Mouse (Mus musculus) spleen, adult 2 months (tissue): ENCODE data around the gene Rnasek. TPM values are rescaled to one million over a fixed set of nuclear protein-coding genes. Genes with fewer than 3 reads are reported as not detected.

Experiments
- DNase-seq, 2 experiments: peaks; one replicate each; pipeline versions ENCODE4 v3.0.0 to v3.0.0-alpha.2; 2012 to 2021; ENCODE audit warnings: low spot score in 2 of 2, low read depth in 1 of 2
- H3K27ac ChIP-seq: fragments of 200-500 bp; 2 replicates; pipeline ENCODE4 v1.5.1; 2012; ENCODE audit warnings: low read length, inconsistent platforms; ENCODE audit not compliant: insufficient read depth
- H3K27me3 ChIP-seq: fragments of 200-500 bp; 2 replicates; pipeline ENCODE4 v1.6.1; 2012; ENCODE audit warnings: mild to moderate bottlenecking, moderate library complexity, low read length, inconsistent platforms; ENCODE audit not compliant: control insufficient read depth, insufficient read depth
- H3K36me3 ChIP-seq: fragments of 200-500 bp; 2 replicates; pipeline ENCODE4 v1.6.1; 2012; ENCODE audit warnings: mild to moderate bottlenecking, low read length, inconsistent platforms; ENCODE audit not compliant: control insufficient read depth, insufficient read depth
- H3K4me1 ChIP-seq: fragments of 200-500 bp; 2 replicates; pipeline ENCODE4 v1.6.1; 2011; ENCODE audit warnings: inconsistent platforms; ENCODE audit not compliant: control insufficient read depth, insufficient read depth, insufficient read length
- H3K4me3 ChIP-seq: fragments of 200-500 bp; 2 replicates; pipeline ENCODE4 v1.5.1; 2011; ENCODE audit warnings: mild to moderate bottlenecking, inconsistent platforms; ENCODE audit not compliant: insufficient read depth, insufficient read length; ENCODE audit errors: extremely low read depth
- CTCF ChIP-seq: fragments of 200-500 bp; IDR thresholded peaks from 2 replicates; pipeline ENCODE4 v1.5.1; 2011; ENCODE audit warnings: mild to moderate bottlenecking, inconsistent platforms; ENCODE audit not compliant: insufficient read depth, insufficient read length, insufficient replicate concordance; ENCODE audit errors: extremely low read depth
- POLR2A ChIP-seq: fragments of 200-500 bp; IDR thresholded peaks from 2 replicates; pipeline ENCODE4 v1.6.1; 2011; ENCODE audit warnings: low read depth, low read length, inconsistent platforms
- WGBS: fragments of 180-500 bp; shearing (Covaris S2); methylation state at CpG from one replicate; pipeline ENCODE4 v1.1.7; 2018; 5-methylcytosine and 5-hydroxymethylcytosine counted together
- polyA plus RNA-seq: library from polyadenylated mRNA; depleted of rRNA; stranded (reverse); fragments of >200 nt; gene quantifications from 2 replicates; pipeline ENCODE4 v1.2.3, GENCODE M21; 2012

Rnasek gene
- polyA plus RNA-seq, 1 experiment, result 83.7 TPM

DNA sequence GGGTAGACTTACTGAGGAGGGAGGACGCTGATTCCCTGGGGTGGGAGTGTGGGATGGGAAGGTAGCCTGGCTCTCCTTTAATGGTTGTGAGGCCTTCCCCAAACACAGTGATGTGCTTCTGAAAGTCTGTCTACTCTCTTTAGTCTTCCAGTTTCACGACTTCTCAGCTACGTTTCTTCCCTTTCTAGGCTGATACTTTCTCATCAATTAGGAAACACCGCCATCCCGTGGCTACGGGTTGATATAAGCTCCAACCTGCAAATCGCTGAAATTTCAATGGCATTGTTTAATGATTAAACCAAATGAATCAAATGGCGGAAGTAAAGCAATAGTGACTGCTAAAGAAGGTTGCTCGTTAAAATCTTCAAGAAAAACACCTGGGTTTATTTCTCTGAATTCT lies 26.7 kb downstream of the Rnasek start:
- Histone ChIP-seq H3K4me1 (peaks cover 11% of the 10 kb centered on the region; the same call in 1 of the 2 replicates), H3K27ac (no peak overlapping the region), H3K4me3 (no peak overlapping the region), H3K36me3 (no peaks in the 10 kb centered on the region), H3K27me3 (peaks cover 18% of the 10 kb centered on the region)
- 10% methylated on average over 9 of the region's 9 CpGs for WGBS
- peak in 1 of 2 experiments; percentile 50 for DNase-seq
- TF ChIP-seq CTCF (no peak; the same call in 1 of the 2 replicates), POLR2A (no peak)

DNA sequence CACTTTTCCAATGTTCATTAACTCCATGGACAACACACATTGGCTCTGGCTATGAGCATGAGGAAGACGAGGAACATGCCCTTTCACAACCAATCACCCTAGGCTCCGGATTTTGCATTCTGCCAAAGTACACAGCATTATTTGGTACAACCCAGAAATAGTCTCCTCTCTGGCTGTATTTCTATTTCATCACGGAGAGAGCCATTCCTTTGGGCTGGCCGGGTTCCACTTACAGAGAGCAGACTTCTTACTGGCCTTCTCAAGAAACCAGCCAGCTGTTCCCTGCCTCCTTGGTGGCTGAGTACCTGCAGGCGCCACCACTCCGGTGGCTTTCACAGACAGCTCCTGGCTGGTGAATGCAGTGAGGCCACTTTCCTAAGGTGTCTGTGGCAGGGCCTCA lies 27.2 kb downstream of the Rnasek start, which contains the start of gene Slc16a11:
Gene Slc16a11 (plus strand): TSS at position 330 of the 400 bp plus-strand sequence.
- Histone ChIP-seq H3K27me3 (peaks cover 18% of the 10 kb centered on the region), H3K4me3 (no peak within 1 kb of the TSS), H3K27ac (no peak within 1 kb of the TSS), H3K36me3 (no peaks in the 10 kb centered on the region), H3K4me1 (peaks cover 11% of the 10 kb centered on the region; the same call in 1 of the 2 replicates)
- no peak for TF ChIP-seq CTCF
- no peak for TF ChIP-seq POLR2A
- DNase-seq, result no peak
- 75% methylated on average over 6 of the region's 6 CpGs for WGBS

DNA sequence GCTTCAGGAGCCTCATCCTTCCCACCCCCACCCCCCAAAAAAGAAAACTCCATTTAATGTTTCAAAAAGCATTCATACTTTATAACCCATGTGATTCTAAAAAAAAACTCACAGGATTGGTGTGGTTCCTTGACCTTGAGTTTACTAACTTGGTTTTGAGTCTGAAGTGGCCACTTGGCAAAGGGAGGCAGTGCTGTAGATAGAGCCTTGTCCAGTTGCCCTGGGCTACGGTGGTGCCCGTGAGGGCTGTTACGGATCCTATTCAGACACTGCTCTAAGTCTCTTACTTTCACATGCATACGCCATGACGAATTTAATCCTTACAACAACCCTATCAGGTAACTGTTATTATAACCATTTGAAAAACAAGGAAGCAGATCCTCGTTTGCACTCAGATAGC lies 27.7 kb downstream of the Rnasek start:
- no peak overlapping the region for H3K4me3 ChIP-seq
- peaks cover 18% of the 10 kb centered on the region for H3K27me3 ChIP-seq
- no peak for DNase-seq
- no peaks in the 10 kb centered on the region for H3K36me3 ChIP-seq
- H3K4me1 ChIP-seq, result peaks cover 11% of the 10 kb centered on the region; the same call in 1 of the 2 replicates
- H3K27ac ChIP-seq, result no peak overlapping the region
- TF ChIP-seq POLR2A (no peak), CTCF (no peak)
- WGBS, result 94% methylated on average over 6 of the region's 6 CpGs

DNA sequence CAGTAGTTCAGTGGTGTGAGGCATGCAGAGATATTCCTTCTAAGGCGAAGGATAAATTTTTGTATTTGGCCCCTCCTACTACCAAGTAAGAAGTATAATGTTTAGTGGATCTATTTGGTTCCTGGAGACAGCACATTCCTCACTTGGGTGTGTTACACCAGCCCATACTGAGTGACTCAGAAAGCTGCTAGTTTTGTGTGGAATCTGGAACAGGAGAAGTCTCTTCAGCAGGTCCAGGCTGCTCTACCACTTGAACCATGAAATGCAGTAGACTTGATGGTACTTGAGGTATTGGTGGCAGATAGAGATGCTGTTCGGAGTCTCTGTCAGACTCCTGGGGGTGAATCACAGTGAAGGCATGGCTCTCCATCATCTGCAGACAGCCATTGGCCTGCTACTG lies 29.0 kb downstream of the Rnasek start:
- Histone ChIP-seq H3K4me3 (no peak overlapping the region), H3K27ac (no peak overlapping the region), H3K4me1 (peaks cover 11% of the 10 kb centered on the region; the same call in 1 of the 2 replicates), H3K36me3 (no peaks in the 10 kb centered on the region), H3K27me3 (peaks cover 18% of the 10 kb centered on the region)
- DNase-seq, result no peak
- TF ChIP-seq POLR2A (no peak), CTCF (no peak)
- WGBS, result 91% methylated on average over 2 of the region's 2 CpGs

DNA sequence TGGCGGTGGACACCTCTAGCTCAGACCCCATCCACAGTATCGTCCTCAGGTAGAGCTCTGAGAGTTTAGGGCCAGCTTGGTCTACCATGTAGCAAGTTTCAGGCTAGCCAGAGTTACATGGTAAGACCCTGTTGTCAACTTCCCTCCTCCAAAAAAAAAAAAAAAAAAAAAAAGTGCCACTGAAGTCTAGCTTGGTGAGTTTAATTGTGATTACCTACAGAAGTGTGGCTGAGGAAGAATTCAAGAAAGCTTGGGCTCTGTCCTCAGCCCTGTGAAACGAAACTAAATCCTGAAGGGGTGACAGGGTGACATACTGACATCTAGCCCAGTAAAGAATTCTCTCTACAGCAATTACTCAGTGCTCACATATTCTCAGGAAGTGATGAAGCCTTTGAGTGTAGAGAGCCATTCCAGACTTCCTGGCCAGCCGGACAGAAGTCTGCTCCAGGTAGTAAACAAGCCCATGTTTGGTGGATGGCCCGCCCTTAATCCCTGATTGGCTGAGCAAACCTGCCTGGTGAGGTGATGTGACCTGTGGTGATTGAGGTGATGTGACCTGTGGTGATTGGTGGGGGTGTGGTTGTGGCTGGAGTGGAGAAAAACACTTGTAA lies 30.8 kb downstream of the Rnasek start:
- Histone ChIP-seq H3K36me3 (no peaks in the 10 kb centered on the region), H3K4me1 (peaks cover 3% of the 10 kb centered on the region; the same call in 1 of the 2 replicates), H3K27ac (no peak overlapping the region), H3K4me3 (no peak overlapping the region), H3K27me3 (peaks cover 5% of the 10 kb centered on the region)
- no peak for TF ChIP-seq CTCF
- TF ChIP-seq POLR2A, result no peak
- no peak for DNase-seq
- whole genome bisulfite sequencing, result 74% methylated on average over 5 of the region's 5 CpGs

DNA sequence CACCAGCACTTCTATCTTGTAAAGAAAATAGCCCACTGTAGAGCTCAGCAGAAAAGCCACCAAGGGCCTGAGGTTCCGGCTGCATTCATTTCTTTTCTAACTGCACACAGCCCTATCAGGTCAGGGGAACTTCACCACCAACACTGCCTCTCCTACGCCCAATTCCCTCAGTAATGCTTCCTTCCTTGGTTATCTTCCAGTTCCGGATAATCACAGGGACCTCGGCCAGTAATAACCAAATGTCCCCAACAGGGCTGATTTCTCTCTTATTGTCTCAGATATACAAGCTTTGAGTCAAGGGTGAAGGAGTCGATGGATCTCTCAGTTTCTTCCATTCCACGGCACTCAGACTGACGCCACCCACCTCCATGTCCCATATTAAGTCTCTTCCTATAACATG lies 32.4 kb downstream of the Rnasek start:
- H3K36me3 ChIP-seq, result no peaks in the 10 kb centered on the region

DNA sequence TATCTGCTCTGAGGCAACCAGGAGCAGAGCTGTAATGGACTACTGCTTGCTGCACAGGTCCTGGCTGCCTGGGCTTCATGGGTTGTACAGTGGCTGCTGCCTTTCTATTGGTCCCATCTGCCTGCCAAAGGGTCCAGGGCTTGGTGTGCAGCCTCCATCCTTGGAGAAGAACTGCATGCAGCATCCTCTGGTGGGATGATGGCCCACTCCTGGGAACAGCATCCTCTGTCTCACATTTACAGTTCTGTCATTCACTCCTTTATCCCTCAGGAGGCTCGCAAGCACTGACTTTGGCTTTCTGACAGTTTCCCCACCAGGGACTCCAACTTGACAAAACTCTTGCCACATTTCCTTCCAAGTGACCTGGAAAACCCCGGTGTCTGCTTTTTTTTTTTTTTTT lies 32.8 kb downstream of the Rnasek start:
- 59% methylated on average over 2 of the region's 2 CpGs for whole genome bisulfite sequencing
- H3K36me3 ChIP-seq, result no peaks in the 10 kb centered on the region
- no peaks in the 10 kb centered on the region for H3K4me1 ChIP-seq
- TF ChIP-seq POLR2A, result no peak
- no peak for TF ChIP-seq CTCF
- H3K4me3 ChIP-seq, result no peak overlapping the region
- H3K27me3 ChIP-seq, result no peaks in the 10 kb centered on the region
- DNase-seq, result no peak
- H3K27ac ChIP-seq, result no peak overlapping the region

More for the DNA sequence above, 32.4 kb downstream of the Rnasek start:
- no peaks in the 10 kb centered on the region for H3K4me1 ChIP-seq
- 84% methylated on average over 7 of the region's 7 CpGs for WGBS
- DNase-seq, result no peak
- no peak overlapping the region for H3K27ac ChIP-seq
- no peak overlapping the region for H3K4me3 ChIP-seq
- no peaks in the 10 kb centered on the region for H3K27me3 ChIP-seq
- TF ChIP-seq CTCF, result no peak
- TF ChIP-seq POLR2A, result no peak
